Mouse (Mus musculus): ENCODE data around the gene Mmp23.
"Not testable (repeated sequence)": the region's sequence is repeated elsewhere in the genome, so short reads cannot be mapped to it uniquely, and the experiment has no call there.

Mmp23 gene

GRCm38 (mm10) chr4:155654456-155655298 is 1.5 kb upstream of the Mmp23 start:
- peak; percentile 75 for DNase-seq (ENCODE audit: low spot score)

- DNase-seq (ENCODE audit: low spot score), result no peak
Measured at GRCm38 (mm10) chr4:155654183-155654455, 935 bp upstream of the Mmp23 start.

DNA sequence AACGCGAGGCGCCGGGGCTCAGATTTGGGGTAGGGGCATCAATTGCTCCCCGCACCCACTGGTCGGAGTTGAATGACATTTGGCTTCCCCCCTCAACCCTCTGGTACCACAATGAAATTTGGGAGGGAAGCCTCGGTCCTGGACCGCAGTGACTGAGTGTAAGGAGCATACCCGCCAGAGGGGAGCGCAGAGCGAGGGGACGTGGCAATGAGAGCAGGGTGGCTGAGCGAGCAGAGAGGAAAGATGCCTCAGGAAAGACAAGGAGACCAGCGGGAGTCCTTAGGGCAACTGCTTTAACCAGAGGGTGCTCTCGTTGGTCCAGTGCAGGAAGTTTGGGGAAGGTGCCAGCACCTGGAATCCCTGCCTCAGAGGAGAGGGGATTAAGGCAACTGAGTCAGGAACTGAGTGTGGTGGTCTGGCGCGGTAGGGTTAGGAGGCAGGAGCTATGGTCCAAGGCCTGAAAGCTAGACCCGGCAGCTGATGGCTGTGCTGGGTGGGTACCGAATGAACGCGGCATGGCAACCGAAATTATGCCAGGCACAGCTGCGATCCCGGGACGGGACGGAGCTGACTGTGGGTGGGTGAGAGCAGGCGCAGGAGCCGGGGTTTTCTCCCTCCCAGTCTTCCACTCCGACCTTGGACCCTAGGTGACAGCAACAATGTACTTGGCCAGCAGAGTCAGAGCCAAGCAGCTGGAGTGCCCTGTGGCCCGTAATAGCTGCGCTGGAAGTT is 433 bp upstream of the Mmp23 start:
- no peak for DNase-seq (ENCODE audit: low spot score)

DNA sequence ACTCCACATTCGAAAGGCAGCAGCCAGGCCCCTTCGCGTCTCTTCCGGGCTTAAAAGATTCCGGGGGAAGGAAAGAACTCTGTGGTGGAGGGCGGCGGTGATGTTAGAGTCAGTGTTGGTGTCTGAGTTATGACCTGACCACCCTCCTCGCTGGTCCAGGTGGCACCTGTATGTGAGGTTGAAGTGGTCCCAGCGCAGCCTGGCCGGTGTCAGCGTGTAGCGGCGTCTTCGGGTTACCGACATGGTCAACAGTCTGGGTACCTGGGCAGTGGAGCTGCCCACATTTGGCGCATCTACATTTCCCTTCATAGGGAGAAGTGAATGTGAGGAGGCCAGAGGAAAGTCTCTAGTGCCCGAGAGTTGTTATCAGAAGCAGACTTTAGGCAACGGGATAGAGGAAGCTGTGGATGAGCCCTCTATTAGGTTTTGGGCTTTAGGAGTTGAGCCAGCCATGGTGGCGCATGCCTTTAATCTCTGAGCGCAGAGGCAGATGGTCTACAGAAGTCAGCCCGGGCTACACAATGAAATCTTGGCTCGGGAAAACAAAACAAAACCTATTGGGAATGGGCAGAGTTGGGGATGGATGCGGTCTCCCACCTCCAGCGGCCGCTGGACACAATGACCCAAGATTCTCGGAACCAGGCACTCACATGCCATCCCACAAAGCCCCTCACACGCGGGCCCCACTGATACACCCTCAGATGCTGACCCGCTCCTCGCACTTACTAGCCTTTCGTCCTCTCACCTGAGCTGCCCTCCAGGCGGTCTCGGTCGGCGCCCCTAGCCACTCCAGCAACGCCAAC is 700 bp downstream of the Mmp23 start:
- no peak for DNase-seq (ENCODE audit: low spot score)

DNA sequence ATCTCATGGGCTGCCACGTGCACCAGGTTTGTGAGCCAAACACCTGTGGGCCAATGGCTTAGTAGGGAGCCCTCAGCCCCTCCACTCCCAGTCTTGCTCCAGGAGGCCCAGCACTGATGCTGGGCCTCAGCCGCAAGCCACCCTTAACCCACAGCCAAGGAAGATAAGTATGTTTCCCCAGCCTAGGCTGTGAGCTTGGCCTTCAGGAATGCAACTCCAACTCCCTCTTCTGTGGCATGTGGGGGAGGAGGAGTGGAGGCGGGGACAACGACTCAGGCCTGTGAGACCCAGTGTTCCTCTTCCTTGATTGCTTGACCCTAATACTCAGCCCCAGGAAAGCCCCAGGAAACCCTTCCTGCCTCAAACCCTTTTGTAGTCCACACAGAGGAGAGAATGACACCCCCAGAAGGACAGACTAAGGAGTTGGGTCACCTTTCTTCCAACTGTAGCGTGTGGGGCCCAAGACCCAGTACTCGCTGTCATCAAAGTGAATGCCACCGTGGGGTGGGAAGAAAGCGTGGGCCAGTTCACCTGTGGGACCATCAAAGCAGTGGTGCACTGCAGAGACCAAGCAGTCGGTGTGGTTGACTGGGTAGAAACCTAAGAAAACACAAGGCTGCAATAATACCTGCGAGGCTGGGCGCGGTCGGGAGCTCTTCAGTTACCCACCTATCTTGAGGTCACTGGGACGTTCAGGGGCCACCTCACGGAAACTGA is 1.5 kb downstream of the Mmp23 start:
- DNase-seq (ENCODE audit: low spot score), result peak; percentile 80

DNA sequence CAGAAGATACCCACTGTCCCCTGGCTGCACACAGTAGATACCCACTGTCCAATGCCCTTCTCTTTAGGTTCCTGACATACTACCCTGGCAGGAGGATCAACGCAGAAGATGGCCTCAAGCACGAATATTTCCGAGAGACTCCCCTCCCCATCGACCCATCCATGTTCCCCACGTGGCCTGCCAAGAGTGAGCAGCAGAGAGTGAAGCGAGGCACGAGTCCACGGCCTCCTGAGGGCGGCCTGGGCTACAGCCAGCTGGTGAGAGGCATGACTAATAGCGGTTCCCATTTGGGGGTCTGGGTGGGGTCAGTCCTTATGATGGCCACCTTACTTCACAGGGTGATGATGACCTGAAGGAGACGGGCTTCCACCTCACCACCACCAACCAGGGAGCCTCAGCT is 3.8 kb downstream of the Mmp23 start:
- DNase-seq (ENCODE audit: low spot score), result no peak

- DNase-seq (ENCODE audit: low spot score), result no peak
Measured at GRCm38 (mm10) chr4:155645721-155646120, 7.5 kb downstream of the Mmp23 start.

GRCm38 (mm10) chr4:155645308-155645707 is 7.9 kb downstream of the Mmp23 start, which contains the start of gene Gm10563:
Gene Gm10563 (minus strand): TSS chr4:155645408.
- not testable (repeated sequence) for DNase-seq (ENCODE audit: low spot score)

DNA sequence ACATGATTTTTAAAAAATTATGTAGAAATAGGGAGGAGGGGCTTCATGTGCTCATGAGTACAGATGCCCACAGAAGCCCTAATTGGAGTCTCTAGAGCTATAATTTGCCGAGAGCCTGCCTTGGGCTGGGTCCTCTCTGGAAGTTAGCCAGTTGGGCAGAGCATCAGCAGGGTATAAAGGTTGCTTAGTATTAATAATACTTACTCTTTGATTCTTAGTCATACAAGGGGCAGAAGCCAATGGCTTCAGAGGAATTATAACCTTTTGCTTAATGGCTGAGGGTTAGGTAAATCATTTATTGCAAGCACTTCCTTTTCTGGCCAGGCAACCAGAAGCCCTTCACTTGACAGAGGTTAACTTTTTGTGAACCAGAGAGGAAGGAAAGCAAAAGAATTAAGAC is 9.7 kb downstream of the Mmp23 start:
- DNase-seq (ENCODE audit: low spot score), result no peak

- DNase-seq (ENCODE audit: low spot score), result no peak
Measured at GRCm38 (mm10) chr4:155635766-155636499, 17.3 kb downstream of the Mmp23 start.

GRCm38 (mm10) chr4:155630267-155630666 is 22.9 kb downstream of the Mmp23 start:
- DNase-seq (ENCODE audit: low spot score), result no peak

DNA sequence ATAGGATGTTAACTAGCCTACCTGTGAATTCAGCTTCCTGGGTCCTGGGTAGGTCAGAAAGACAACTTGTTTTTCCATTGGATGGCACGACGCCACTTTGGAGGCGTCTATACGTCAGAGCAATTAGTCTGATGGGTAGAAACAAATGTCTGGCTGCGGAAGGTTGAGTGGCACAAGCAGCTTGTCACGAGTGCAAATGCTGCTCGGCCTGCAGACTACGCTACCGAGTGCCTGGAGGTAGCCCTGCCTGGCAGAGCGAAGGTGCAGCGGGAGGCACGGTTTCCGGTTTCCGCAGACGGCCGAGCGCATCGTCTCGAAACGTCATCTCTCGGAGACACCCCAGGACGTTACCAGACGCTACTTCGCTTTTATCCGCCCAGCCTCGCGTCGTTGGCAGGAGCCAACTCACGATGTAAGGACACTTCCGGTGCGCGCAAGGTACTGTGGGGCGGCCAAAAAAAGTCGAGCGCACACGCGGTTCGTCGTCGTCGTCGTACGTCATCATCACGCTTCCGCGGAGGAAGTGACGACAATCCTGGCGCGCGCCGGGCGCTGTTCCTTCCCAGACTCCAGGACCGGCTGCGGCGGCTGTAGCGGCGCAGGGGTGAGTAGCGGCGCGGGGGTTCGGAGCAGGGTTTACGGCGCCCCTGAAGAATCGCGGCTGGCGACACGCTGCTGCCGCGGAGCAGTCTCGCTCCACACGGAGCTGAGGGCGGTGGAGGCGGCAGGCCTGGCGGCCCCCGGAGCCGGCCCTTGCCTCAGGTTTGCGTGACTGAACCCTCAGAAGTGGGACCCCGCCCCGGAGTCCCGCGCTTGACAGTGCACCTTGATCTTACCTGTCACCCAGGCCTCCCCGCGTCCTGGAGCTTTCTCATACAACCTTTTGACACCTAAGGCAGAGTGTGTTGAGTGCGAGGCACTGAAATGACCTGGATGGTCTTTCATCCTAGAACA is 28.6 kb downstream of the Mmp23 start, which contains the start of gene Cdk11b:
TSS of gene Cdk11b (plus strand) at position 517 of the 954 bp plus-strand sequence.
- peak; percentile 97 for DNase-seq (ENCODE audit: low spot score)

DNA sequence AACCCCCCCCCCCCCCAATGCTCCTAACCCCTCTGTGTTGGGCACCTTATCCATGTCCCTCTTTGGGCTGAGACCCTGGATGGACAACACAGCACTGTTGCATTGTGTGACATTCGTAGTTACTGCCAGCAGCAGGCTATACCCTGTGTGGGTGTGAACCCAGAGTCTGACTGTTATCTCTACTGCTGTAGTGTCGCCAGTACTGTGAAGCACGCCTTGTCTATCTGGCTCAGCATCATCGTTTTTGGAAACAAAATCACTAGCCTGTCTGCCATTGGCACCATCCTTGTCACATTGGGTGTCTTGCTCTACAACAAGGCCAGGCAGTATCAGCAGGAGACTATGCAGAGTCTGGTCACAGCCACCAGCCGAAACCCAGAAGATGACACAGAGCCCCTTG is 34.9 kb downstream of the Mmp23 start:
- no peak for DNase-seq (ENCODE audit: low spot score)

DNA sequence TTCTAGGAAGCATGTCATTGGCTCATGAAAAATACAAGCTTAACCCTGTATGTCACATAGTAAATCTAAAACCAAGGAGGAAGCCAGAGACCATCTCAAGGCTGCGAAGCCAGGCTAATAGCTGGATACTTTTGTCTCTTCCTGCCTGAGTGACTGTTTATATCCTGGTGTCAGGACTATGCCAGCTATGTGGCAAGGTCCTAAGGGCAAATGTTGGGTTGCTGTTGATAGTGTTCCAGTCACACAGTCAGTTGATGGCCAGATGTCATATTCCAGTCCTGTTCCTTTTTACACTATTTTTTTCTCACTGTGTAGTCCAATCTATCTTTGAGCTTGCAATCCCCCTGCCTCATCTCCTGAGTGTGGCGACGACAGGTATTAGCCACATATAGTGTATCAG is 39.9 kb downstream of the Mmp23 start:
- no peak for DNase-seq (ENCODE audit: low spot score)

DNA sequence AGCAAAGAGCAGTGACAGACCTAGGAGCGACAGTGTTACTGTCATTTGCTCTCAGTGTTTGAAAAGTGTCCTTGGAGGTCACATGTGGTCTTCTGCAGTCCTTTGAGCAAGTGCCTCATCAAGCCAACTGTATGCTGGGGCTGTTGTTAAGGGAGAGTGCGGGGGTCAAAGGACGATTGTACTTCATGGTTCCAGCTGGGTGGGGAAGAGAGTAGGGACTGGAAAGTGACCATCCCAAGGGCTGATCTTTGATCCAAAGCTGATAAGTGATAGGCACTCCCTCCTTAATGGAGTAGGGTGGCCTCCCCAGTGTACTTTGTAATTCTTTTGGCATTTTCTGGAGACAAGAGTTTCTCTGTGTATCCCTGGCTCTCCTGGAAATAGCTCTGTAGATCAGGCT is 41.3 kb downstream of the Mmp23 start:
- no peak for DNase-seq (ENCODE audit: low spot score)

GRCm38 (mm10) chr4:155606825-155607224 is 46.4 kb downstream of the Mmp23 start:
- DNase-seq (ENCODE audit: low spot score), result no peak

DNA sequence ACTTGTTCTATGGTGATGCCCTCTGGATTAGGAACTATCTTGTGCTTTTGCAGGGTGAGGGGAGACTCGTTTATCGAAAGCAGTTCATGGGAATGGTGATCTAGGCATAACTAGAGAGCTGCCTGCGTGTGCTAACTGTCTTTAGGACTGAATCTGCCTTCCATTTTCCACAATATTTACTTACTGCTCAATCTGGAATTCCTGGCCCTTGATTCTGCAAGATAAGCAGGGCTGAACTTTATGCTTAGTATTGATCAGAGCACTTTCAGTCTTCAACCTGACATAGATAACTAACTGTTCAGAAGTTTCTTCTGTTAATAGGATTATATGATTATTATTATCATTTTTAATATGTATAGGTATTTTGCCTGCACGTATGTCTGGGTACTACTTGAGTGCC is 48.1 kb downstream of the Mmp23 start:
- no peak for DNase-seq (ENCODE audit: low spot score)

DNA sequence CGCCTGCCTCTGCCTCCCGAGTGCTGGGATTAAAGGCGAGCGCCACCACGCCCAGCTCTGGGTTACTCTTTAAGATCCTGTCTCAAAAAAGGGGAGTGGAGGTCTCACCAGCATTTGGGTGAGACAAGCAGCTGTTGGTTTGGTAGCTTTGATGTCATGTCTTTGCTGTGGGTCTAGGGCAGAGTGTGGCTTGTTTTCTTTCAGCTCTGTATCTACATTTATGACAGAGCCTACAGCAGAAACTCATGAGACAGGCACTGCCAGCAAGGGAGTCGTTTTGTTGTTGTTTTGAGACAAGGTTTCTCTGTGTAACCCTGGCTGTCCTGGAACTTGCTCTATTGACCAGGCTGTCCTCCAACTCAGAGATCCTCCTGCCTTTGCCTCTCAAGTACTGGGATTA is 49.4 kb downstream of the Mmp23 start:
- no peak for DNase-seq (ENCODE audit: low spot score)

DNA sequence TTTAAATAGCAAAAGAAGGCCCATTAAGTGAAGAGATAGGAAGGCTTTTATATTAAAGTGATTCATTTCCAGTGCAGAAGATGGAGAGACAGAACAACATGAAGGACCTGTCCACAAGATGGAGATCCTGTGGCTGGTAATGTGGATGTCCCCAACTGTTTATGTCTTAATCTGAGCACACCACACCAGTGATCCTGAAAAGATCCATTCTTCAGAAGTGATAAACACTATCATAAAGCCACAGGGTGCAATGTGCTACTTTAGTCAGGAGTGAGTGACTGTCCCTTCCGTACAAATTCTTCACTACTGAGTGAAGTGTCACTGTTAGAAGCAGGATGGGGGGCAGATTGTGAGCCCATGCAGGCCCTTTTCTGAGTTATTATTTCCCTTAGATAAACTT is 50.4 kb downstream of the Mmp23 start:
- no peak for DNase-seq (ENCODE audit: low spot score)

DNA sequence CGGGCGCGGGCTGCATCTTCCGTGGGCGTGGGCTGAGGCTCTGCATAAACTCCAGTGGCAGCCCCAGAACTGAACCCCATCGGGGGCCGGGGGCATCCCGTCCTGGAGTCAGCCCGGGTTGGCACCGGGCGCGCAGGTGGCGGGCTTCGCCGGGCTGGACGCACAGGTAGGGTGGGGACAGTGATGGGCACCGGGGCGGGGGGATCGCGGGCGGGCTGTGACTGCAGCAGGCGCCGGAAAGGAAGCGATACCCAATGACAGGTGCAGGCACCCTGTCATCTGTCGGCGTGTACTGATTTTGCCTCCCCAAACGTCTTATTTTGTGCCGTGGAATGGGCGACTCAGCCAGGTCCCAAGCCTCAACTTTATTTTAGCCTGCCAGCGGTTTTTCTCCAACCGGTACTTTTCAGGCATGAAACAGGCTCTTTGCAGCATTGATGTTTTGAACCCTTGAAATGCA is 51.2 kb downstream of the Mmp23 start:
- no peak for DNase-seq (ENCODE audit: low spot score)

All from urinary bladder, postnatal 14 days (tissue).